Mouse (Mus musculus) left cerebral cortex, postnatal 14 days (tissue): ENCODE measurements around the gene Slk. TPM values are rescaled to one million over a fixed set of nuclear protein-coding genes. Genes with fewer than 3 reads are reported as not detected.
"Not testable (repeated sequence)": the region's sequence is repeated elsewhere in the genome, so short reads cannot be mapped to it uniquely, and the experiment has no call there.

Experiments used
- DNase-seq, 2 experiments: peaks; one replicate each; pipeline ENCODE4 v3.0.0; 2021 to 2022; ENCODE audit warnings: low spot score in 2 of 2, mixed read lengths in 1 of 2
- intact Hi-C: fragments of 180-260 bp; cut with DNase I; formaldehyde crosslinking; loops from one replicate; pipeline ENCODE4 v1.15.1; 2025
- total RNA-seq, 2 experiments: library from RNA; stranded (reverse); gene quantifications; 2 replicates each; pipeline ENCODE4 v1.2.3; 2021

Slk gene
- total RNA-seq, 2 experiments from 2014 or later: 44.4 to 47.0 TPM

DNA sequence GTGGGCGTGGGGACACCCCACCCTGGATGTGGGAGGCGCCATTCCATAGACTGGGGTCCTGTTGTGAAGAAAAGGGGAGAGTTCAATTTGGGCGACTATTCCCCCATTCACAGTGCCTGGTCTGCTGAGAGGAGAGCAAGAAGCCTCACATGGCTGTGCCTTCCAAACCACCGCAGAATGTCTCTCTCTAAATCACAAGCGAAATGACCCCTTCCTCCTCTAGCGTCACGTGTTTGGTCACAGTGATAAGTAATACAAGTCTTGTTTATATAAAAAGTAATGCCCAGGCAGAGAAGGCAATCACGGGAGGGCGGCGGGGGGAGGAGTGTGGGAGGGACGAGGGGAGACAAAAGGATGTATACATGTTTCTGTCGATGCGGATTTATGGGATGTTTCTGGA is 15.8 kb upstream of the Slk start:
- no peak for DNase-seq
- intact Hi-C loops: no loop called here

DNA sequence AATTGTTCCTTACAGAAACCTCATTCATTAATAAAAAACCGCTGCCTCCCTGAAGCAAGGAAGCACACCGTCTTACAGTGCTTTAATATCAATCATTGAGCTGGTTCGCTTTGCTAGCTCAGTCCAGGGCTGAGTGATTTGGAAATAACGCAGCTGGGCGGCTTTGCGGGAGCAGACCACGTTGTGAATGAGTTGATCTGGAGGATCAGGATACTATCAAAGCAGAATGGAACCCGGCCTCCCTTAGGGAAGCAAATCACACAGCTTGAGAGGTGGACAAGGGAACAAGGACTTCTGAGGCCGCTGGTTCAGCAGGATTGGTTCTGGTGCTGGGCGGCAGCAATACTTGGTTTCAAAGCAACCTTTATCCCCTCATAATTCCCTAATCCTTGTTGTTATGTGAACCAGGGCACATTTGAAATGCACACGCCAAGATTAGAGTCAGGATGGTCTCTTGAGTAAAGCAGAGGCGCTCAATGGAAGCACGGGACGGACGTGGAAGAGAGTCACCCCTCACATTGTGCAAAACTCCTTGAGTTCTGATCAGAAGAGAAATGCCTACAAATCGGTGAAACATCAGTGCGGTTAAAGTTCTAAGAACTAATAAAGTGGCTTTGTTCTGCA is 14.3 kb upstream of the Slk start:
- intact Hi-C loops: no loop called here
- DNase-seq: no peak

DNA sequence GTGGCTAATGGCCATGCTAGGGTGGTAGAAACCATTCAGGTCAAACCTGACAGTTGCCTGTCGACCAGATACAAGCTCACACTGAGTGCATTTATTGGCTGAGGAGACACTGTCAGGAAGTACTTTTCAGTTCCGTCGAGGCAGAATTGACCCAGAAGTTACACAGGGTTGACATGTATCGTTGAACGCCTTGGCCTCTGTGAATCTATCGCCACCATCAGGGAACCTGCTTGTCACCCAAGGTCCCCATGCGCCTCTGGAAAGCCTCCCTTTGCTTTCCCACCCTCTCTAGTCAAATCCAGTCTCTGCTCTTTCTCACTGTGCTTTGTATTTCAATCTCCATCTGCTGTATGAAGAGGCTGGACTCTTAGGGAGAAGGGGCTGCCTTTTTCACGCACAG is 13.5 kb upstream of the Slk start:
- DNase-seq: no peak
- intact Hi-C loops: no loop called here

DNA sequence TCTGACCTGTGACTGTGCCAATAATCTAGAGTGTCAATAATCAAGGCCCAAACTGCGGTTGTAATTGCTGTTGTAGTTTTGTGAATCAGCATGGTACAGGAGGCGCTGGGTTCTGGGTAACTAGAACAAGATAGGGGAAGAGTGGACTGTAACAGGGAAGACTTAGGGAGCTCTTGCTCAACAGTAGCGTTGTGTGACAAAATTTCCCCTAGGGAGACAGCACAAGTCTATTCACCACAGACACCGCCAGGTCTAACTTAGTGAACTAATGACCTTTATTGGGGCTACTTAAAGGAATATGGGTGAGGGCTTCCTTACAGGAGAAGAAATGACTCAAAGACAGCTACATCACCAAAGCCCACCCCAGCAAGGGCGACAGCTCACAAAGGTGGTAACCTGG is 9.4 kb upstream of the Slk start:
- intact Hi-C loops: no loop called here
- no peak for DNase-seq

DNA sequence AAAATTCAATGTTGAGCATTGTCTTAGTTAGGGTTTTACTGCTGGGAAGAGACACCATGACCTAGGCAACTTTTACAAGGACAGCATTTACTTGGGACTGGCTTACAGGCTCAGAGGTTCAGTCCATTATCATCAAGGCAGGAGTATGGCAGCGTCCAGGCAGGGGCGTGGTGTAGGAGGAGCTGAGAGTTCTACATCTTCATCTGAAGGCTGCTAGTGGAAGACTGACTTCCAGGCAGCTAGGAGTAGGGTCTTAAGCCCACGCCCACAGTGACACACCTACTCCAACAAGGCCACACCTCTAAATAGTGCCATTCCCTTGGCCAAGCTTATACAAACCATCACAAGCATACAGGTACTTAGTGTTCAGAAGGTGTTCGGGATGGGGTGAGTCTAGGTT is 7.5 kb upstream of the Slk start:
- DNase-seq, intact Hi-C loops: not testable (repeated sequence)

DNA sequence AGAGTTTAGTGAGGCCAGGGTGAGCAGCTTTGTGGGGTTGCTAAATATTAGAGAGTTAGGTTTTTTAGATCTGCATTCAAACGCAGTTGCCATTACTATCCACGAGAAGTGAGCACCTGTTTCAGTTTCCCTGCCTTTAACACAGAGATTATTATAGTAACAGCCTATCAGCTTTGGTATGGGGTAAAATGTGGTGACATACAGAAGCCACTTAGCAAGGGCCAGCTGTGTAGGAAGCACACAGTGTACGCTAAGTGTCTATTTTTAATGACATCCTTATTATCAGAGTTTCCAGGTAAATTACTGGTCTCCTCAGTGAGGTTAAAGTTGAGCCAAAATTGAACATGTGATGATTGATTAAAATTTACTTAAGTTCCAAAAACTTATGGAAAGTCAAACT is 5.8 kb upstream of the Slk start:
- DNase-seq: no peak
- intact Hi-C loops: no loop called here

DNA sequence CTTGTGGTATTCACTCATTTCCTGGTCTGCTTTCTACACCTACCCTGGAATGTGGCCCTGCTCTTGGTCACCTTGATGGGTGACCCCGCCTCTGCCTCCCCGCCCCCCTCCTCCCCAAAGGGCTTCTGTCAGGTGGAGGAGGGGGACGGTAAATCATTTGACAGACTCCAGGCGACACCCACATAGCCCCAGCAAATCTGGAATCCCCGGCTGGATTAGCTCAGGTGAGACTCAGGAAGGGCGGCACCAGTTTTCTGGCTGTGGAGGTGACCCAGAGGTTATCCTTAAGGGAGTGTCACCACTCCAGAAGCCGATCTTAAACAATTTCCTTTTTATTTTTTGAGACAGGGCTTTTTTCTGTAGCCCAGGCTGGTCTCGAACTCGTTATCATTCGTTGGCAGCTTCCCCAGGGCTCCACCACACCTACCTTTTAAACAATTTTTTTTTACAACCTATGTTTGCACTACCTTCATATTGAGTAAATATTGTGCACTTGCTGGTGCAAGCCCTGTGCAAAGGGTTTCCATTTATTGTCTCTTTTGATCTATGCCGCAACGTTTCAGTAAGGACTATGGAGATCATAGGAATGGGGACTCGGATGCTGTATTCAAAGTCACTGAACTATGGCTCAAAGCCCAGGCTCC is 775 bp upstream of the Slk start:
- intact Hi-C loops: no loop called here

DNA sequence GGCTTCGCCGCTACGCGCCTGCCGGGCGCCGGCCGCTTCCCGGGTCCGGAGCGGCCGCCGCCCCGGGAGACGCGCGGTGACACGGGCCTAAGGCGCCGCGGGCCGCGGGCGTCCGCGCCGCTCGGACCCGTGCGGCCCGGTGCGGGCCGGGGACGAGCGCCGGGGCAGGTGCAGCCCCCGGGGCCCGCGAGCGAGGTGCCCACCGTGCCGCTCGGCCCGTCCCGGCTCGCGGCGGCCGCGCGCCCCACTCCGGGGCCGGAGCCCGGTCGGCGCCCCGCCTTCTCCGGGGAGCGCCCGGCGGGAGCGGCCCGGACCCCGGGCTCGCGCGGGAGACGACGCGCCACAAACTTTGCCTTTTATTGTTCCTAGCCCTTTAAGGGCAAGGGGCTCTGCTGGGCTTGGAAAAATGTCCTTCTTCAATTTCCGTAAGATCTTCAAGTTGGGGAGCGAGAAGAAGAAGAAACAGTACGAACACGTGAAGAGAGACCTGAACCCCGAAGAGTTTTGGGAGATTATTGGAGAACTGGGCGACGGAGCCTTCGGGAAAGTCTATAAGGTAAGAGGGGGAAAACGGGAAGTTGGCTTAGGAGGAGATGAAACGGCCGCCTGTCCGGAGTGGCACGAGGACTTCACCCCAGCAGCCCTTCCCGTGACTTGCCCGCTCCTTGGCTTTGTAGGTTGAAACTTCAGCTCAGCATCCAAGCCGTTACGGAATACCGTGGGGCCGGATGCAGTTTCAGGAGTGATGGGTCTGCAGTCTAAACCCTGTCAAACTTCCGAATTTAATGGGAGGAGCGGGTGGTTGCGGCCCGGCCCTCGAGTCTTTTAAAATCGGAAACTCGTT is 532 bp downstream of the Slk start:
- no peak for DNase-seq
- intact Hi-C loops: loop anchor here (2.0 to 5.0 kb wide), 4 partner anchors 37 to 151 kb away; partner anchors contain the start of genes Sfr1 and Stn1

More for the DNA sequence above, 775 bp upstream of the Slk start:
- no peak for DNase-seq

DNA sequence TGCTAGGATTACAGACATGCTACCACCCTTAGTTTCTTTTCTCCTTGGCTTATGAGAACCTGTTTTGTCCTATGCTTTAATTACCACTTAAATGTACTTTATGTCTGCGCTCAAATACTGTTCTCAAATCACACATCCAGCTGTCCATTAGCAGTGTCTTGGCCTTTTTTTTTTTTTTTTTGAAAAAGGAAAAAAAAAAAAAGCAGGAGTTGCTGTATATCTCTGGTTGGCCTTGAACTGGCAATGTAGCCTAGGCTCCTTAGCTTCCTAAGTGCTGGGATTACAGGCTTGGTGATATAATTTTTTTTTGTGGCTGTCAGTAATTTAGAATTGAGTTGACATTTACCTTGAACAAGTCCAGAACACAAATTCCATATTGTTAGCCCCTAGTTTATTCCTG is 6.3 kb downstream of the Slk start:
- DNase-seq: no peak
- intact Hi-C loops: no loop called here

DNA sequence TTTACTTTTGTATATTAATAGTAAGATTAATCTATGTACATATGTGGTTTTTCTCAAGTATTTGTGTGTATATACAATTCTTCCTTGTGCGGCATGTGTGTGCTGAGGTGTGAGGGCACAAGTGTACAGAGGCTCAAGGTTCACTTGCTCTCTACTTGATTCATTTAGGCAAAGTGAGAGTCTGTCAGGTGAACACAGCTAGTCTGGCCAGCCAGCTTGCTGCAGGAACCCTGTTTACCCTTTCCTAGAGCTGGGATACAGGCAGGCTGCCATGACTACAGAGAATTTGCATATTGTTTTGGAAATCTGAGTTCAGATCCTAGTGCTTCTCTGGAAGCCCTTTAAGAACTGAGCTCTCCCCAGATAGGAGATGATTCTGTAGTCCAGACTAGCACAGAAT is 7.5 kb downstream of the Slk start:
- intact Hi-C loops: no loop called here
- DNase-seq: no peak

DNA sequence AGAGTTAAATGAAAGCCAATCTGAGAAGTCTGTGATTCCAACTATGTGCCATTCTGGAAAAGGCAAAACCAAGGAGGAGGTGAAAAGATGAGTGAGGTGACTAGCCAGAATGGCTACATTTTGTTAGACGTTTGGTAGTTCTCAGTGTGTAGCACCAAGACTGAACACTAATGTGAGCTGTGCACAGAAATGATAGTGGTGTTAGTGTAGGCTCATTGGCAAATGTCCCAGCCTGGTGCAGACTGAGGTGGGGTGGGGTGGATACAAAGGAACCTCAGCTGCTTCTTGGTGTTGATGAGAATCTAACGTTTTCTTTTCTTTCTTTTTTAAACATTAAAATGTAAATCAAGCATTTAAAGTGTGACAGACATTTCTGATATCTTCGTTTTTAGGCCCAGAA is 29.0 kb downstream of the Slk start:
- intact Hi-C loops: no loop called here
- DNase-seq: no peak

DNA sequence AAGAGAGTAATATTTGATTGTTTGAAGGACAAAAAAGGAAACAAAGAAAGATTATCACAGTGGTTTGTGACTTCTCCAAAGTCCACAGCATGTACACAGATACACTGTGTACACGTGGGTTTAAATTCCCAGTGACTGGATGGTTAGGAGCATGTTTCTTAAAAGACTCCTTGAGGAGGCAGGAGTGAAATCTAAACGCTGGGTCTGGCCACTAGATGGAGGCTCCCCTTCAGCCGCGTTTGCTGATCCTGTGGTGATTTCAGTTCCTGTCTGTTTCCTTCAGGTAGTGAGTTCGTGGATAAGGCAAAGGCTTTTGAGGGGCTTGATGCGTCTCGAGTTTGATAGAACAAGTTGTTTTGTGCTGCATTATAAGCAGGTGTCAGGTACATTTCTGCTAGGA is 34.0 kb downstream of the Slk start:
- no peak for DNase-seq
- intact Hi-C loops: no loop called here

DNA sequence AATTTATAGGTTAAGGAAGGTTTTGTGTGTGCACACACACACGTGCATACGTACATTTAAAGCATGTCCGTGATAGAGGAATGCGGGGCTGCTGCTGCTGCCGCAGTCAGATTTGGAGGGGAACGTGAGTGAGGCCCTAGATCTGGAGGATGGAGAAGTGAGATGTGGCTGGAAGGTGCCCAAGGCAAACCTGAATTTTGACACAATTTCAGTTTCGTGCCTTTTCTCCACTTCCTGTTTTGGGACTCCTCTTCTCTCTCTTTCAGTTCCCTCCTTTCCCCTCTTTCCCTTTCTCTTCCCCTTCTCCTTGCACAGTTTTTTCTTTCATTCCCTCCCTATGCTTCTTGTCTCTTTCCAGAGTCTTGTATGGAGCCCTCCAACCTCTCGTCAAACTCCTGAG is 42.0 kb downstream of the Slk start:
- intact Hi-C loops: no loop called here
- no peak for DNase-seq

DNA sequence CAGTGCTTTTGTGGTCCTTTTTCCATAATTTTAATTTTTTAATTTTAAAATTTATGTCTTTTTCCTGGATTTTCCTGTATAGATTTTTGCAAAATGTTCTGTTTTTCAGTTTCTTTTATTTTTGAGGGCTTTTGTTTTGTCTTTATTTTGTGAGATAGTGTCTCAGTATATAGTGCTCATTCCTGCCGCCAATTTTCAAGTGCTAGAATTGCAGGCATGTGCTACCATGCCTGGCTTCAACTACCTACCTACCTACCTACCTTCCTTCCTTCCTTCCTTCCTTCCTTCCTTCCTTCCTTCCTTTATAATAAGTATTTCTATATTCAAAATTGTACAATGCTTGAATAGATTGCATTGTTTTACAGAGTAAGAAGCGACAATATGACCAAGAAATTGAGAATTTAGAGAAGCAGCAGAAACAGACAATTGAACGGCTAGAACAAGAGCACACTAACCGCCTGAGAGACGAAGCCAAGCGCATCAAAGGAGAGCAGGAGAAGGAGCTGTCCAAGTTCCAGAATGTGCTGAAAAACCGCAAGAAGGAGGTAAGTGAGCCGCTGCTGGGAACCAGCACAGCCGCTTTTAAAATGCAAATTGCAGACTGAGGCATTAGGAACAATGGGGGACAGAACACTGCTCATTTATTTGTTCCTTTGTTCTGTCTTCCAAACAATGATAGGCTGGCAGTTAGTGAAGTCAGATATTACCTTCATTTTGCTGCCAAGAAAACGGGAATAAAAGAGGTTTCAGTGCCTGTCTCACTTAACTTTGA is 45.6 kb downstream of the Slk start:
- intact Hi-C loops: no loop called here
- no peak for DNase-seq

DNA sequence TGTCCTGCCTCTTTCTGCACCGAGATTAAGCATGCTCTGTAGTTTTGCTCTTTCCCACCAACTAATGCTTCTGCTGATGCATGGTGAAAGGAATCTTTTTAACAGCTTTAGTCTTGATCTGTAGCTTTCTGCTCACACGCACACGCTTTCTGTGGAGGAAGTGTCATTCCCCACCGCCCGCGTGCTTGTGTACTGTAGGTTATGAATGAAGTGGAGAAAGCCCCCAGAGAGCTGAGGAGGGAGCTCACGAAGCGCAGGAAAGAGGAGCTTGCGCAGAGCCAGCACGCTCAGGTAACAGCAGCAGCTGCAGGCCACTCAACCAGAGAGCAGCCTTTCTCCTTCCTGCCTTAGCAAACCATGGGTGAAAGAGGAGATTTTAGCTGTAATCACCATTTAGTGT is 48.0 kb downstream of the Slk start:
- peak in 1 of 2 experiments; percentile 32 for DNase-seq
- intact Hi-C loops: no loop called here

DNA sequence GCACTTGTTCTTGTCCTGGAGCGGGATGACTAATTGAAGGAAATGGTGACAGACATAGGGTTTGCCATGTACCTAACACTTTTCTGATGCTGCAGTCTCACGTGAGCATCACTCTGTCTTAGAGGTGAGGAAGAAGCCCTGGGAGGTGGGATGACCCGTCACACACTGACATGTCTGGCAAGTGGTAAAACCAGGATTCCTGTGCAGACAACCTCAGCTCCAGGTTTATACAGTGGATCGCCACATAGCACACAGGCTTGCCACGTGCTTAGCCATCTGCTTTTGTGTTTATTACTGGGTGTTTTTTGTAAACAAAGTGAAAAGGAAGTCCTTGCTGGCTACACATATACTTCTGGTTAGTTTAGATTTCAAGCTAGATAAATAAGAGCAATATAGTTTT is 49.6 kb downstream of the Slk start:
- intact Hi-C loops: no loop called here

DNA sequence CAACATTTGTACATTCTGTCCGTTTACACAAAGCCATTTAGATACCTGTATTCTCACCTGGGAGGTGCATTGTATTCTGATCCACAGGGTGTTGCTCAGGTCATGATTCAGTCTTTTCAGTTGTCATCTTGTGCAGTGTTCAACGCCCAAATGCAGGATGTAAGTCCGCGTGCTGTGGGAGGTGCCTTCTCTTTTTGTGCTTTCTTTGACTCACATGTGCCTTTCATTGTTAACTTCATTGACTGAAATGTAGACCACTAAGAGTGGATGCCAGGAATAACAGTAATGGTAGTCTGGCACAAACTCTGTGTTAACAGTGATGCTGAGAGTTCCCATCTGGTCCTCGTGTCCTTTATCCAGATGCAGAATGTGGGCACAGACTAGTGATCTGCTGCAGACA is 50.9 kb downstream of the Slk start:
- no peak for DNase-seq
- intact Hi-C loops: no loop called here

More for the DNA sequence above, 49.6 kb downstream of the Slk start:
- no peak for DNase-seq

DNA sequence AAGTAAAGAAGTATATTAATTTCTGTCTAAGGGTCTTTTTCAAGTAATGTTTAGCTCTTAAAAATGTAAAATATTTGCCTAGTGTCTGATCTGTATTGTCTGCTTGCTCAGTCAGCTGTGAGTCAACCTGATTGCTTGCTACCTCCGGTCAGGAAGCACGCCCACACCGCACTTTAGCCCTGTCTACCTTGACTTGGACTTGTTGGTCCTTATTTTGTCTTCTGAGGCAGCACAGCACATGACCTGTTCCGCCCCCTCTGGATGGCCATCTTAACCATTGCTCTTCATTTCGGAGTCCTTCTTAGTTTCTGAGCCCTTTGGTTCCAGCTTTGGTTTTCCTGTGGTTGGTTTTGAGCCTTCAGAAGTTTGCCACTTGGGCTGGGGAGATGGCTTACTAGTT is 52.3 kb downstream of the Slk start:
- no peak for DNase-seq
- intact Hi-C loops: no loop called here

DNA sequence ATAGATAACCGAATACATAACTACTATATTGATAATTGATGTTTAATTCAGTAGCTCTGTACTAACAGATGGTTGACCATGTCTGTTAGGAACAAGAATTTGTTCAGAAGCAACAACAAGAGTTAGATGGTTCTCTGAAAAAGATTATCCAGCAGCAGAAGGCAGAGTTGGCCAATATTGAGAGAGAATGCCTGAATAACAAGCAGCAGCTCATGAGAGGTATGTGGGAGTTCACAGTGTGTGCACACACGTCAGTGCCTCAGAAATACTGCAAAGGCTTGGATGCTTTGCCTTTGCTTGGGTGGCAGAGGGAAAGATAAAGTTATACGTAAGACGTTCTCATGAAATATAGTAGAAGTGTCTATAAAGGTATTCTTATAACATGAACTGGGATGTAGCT is 55.9 kb downstream of the Slk start:
- DNase-seq: no peak
- intact Hi-C loops: no loop called here

DNA sequence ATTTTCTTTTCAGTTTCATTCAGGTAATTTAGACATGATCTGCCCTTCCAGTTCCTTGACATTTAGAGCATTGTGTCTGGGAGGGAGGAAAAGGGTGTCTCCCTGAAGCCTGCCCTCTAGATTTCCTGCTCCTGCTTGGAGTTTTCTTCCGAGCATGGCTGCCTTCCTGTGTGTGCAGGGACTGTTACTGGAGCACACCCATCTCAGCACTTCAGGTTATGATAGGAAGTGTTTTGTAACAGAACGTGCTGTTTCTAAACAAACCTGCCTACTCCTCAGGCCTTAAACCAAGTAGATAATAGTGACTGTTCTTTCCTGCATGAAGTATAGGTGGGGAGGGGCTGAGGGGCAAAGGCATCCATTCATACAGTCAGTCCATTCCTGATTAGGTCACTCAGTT is 64.4 kb downstream of the Slk start:
- DNase-seq: no peak
- intact Hi-C loops: no loop called here
